Mouse (Mus musculus) C2C12 (cell line): ENCODE measurements around the gene Caml. TPM values are rescaled to one million over a fixed set of nuclear protein-coding genes. Genes with fewer than 3 reads are reported as not detected.
A peak's percentile ranks its signal among the peaks of the same experiment; 100 is the strongest.
"Not testable (repeated sequence)": the region's sequence is repeated elsewhere in the genome, so short reads cannot be mapped to it uniquely, and the experiment has no call there.

Experiments used
- H3K27me3 ChIP-seq: one replicate; pipeline ENCODE4 v1.6.1; 2011; ENCODE audit not compliant: control insufficient read depth, insufficient read depth, insufficient read length
- H3K36me3 ChIP-seq: one replicate; pipeline ENCODE4 v1.6.1; 2011; ENCODE audit not compliant: control insufficient read depth, insufficient read depth
- H3K4me3 ChIP-seq: one replicate; pipeline ENCODE4 v1.5.1; 2011; ENCODE audit warnings: mild to moderate bottlenecking, control low read depth; ENCODE audit not compliant: poor library complexity, insufficient read depth, severe bottlenecking
- H3K79me2 ChIP-seq: one replicate; pipeline ENCODE4 v1.6.1; 2011; ENCODE audit not compliant: control insufficient read depth, insufficient read depth
- H3K79me3 ChIP-seq: one replicate; pipeline ENCODE4 v1.6.1; 2011; ENCODE audit warnings: low read depth, control low read depth
- H3ac ChIP-seq: one replicate; pipeline ENCODE3; 2011; ENCODE audit warnings: low read depth; ENCODE audit not compliant: control insufficient read depth, insufficient read length
- CEBPB ChIP-seq: IDR thresholded peaks from one replicate; pipeline ENCODE4 v1.6.1; 2011; ENCODE audit warnings: low read depth, mild to moderate bottlenecking, control low read depth, moderate library complexity
- CTCF ChIP-seq: IDR thresholded peaks from one replicate; pipeline ENCODE4 v1.5.1; 2011; ENCODE audit not compliant: control insufficient read depth, insufficient read depth, insufficient read length
- FOSL1 ChIP-seq: IDR thresholded peaks from one replicate; pipeline ENCODE4 v1.8.0; 2011; ENCODE audit warnings: mild to moderate bottlenecking, low read length; ENCODE audit not compliant: poor library complexity, insufficient read depth, severe bottlenecking
- MAX ChIP-seq: IDR thresholded peaks from one replicate; pipeline ENCODE4 v1.6.1; 2011; ENCODE audit warnings: mild to moderate bottlenecking, control low read depth
- MYOD1 ChIP-seq: IDR thresholded peaks from one replicate; pipeline ENCODE4 v1.6.1; 2011; ENCODE audit warnings: low read depth; ENCODE audit not compliant: control insufficient read depth, insufficient read length
- MYOG ChIP-seq: IDR thresholded peaks from one replicate; pipeline ENCODE4 v1.6.1; 2011; ENCODE audit not compliant: control insufficient read depth, insufficient read length; ENCODE audit errors: extremely low read depth
- USF1 ChIP-seq: IDR thresholded peaks from one replicate; pipeline ENCODE4 v1.6.1; 2011; ENCODE audit warnings: low read depth, mild to moderate bottlenecking, control low read depth, moderate library complexity
- polyA plus RNA-seq: library from polyadenylated mRNA; unstranded; fragments of >200 nt; fragmentation: generic; extraction: Trizol; gene quantifications from one replicate; pipeline ENCODE4 v1.2.1, GENCODE M21; 2012; ENCODE audit warnings: missing spikeins

Gene Caml
- polyA plus RNA-seq, 1 experiment = 32.1 TPM

DNA sequence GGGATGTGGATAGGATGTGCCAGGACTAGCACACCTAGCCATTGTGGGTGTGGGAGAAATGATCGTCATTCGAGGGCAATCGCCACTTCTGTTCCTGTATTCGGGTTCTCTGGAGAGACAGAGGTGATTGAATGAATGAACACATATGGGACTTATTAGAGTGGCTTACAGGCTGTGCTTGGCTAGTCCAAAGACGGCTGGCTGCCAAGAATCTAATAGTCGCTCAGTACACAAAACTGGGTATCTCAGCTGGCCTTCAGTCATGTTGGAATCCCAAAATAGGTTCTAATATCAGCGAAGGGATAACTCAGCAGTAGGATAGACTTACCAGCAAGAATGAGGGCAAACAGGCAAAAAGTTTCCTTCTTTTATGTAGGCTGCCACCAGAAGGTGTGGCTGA lies 10.8 kb upstream of the Caml start:
- H3K36me3 ChIP-seq = peaks cover 14% of the 10 kb centered on the region
- no peak overlapping the region for H3K4me3 ChIP-seq
- H3ac ChIP-seq = no peak overlapping the region
- H3K27me3 ChIP-seq = no peaks in the 10 kb centered on the region
- H3K79me2 ChIP-seq = no peaks in the 10 kb centered on the region
- no peak for TF ChIP-seq MAX
- TF ChIP-seq MYOD1 = no peak
- TF ChIP-seq CTCF = no peak
- no peak for TF ChIP-seq CEBPB
- TF ChIP-seq MYOG = no peak
- no peak for TF ChIP-seq USF1
- no peak for TF ChIP-seq FOSL1
- no peaks in the 10 kb centered on the region for H3K79me3 ChIP-seq

- no peak for TF ChIP-seq CTCF
- TF ChIP-seq FOSL1 = no peak
- no peaks in the 10 kb centered on the region for H3K27me3 ChIP-seq
Measured at GRCm38 (mm10) chr13:55613471-55613870, 9.3 kb upstream of the Caml start.

DNA sequence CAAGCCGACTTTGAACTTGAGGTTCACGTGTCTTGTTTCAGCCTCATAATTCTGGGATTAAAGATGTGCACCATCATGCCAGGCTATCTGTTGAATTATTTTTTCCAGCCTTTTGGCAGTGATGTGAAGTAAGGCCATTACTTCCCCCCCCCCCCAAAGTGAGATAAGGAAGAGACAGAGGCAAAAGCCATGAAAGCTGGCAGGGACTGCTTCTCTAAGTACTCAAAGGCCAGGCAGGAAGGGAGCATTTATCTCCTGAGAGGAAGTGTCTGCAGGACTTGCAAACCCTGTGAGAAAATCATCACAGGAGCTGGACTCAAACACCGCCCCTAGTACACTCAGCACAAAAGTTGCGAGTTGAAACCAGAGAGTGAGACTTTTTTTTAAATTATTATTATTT lies 3.5 kb upstream of the Caml start:
- Histone ChIP-seq H3K36me3 (no peaks in the 10 kb centered on the region), H3K4me3 (no peak overlapping the region), H3K79me2 (peaks cover 16% of the 10 kb centered on the region), H3K27me3 (no peaks in the 10 kb centered on the region), H3K79me3 (peaks cover 12% of the 10 kb centered on the region), H3ac (no peak overlapping the region)
- TF ChIP-seq CTCF = no peak
- TF ChIP-seq USF1 = no peak

More at GRCm38 (mm10) chr13:55613471-55613870, 9.3 kb upstream of the Caml start:
- H3K4me3 ChIP-seq = no peak overlapping the region
- H3ac ChIP-seq = no peak overlapping the region
- H3K79me2 ChIP-seq = no peaks in the 10 kb centered on the region
- H3K79me3 ChIP-seq = no peaks in the 10 kb centered on the region
- H3K36me3 ChIP-seq = peaks cover 10% of the 10 kb centered on the region

- no peaks in the 10 kb centered on the region for H3K27me3 ChIP-seq
- H3K79me2 ChIP-seq = peaks cover 26% of the 10 kb centered on the region
- no peak overlapping the region for H3K4me3 ChIP-seq
- H3K36me3 ChIP-seq = peaks cover 9% of the 10 kb centered on the region
- H3K79me3 ChIP-seq = peaks cover 17% of the 10 kb centered on the region
- TF ChIP-seq CTCF (no peak), MAX (no peak), MYOD1 (no peak), USF1 (no peak), CEBPB (no peak), FOSL1 (no peak), MYOG (no peak)
- H3ac ChIP-seq = no peak overlapping the region
Measured at GRCm38 (mm10) chr13:55620275-55620674, 2.5 kb upstream of the Caml start.

GRCm38 (mm10) chr13:55622156-55622648 lies 603 bp upstream of the Caml start:
- H3ac ChIP-seq = peak overlapping the region; percentile 69
- not testable (repeated sequence) for H3K27me3 ChIP-seq
- H3K79me3 ChIP-seq = peaks cover 20% of the 10 kb centered on the region

DNA sequence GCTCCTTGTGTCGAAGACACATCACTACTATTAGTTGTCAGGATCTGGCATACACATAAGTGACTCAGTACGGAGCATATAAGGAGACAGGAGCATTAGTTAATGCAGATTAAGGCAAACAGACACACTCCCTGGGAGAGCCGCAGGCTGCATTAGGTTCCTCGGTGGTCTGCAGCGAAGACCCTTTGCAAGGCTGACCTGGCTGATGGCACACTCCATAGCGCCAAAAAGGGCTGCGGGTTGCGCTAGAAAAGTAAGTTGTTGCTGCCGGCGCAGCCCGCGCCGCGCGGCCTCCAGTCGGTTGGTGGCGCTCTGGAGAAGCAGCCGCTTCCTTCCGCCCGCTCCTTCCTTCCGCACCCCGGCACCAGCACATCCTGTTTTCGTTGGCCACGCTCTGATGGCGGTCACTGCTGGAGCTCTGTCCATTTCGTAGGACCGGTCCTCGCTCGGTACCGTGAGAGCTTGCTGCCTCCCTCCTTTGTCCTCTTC lies 11.9 kb downstream of the Caml start, which contains the start of gene Ddx46:
Gene Ddx46 (plus strand): TSS at position 389 of the 489 bp plus-strand sequence.
- Histone ChIP-seq H3K79me3 (peaks cover 27% of the 10 kb centered on the region), H3K36me3 (peaks cover 47% of the 10 kb centered on the region), H3K79me2 (peaks cover 44% of the 10 kb centered on the region), H3K4me3 (peak within 1 kb of the TSS; percentile 96), H3ac (peak within 1 kb of the TSS; percentile 95), H3K27me3 (no peaks in the 10 kb centered on the region)
- TF ChIP-seq CTCF = peak; percentile 98
- no peak for TF ChIP-seq FOSL1
- no peak for TF ChIP-seq MYOD1
- TF ChIP-seq MYOG = no peak
- TF ChIP-seq CEBPB = no peak
- peak; percentile 93 for TF ChIP-seq MAX
- no peak for TF ChIP-seq USF1

More at GRCm38 (mm10) chr13:55622156-55622648, 603 bp upstream of the Caml start:
- peak overlapping the region; percentile 87 for H3K4me3 ChIP-seq
- peaks cover 11% of the 10 kb centered on the region for H3K36me3 ChIP-seq
- H3K79me2 ChIP-seq = peaks cover 45% of the 10 kb centered on the region
